Mouse (Mus musculus): Measurements from ENCODE around the gene Cd40. TPM values are rescaled to one million over a fixed set of nuclear protein-coding genes. Genes with fewer than 3 reads are reported as not detected.

Cd40 gene
- polyA plus RNA-seq, 1 experiment: not detected

- TF ChIP-seq CTCF (IDR thresholded peaks at IDR 0.05; ENCODE audit: insufficient read depth, low read depth, low read length) (no peak), POLR2A (IDR thresholded peaks at IDR 0.05; ENCODE audit: insufficient read depth, low read depth, low read length) (no peak)
- 84% methylated on average over 4 of the region's 4 CpGs for WGBS
- H3K4me3 ChIP-seq (ENCODE audit: insufficient read depth, low read depth, low read length): no peak overlapping the region
- H3K27ac ChIP-seq (ENCODE audit: insufficient read depth, low read depth, low read length): no peak overlapping the region
- no peaks in the 10 kb centered on the region for H3K4me1 ChIP-seq (ENCODE audit: control insufficient read depth, insufficient read depth, low read length)
These were observed 31.2 kb downstream of the Cd40 start for GRCm38 (mm10) chr2:165086634-165087033.

GRCm38 (mm10) chr2:165089470-165089869 lies 34.0 kb downstream of the Cd40 start:
- Histone ChIP-seq H3K4me1 (ENCODE audit: control insufficient read depth, insufficient read depth, low read length) (peaks cover 9% of the 10 kb centered on the region), H3K4me3 (ENCODE audit: insufficient read depth, low read depth, low read length) (no peak overlapping the region), H3K27ac (ENCODE audit: insufficient read depth, low read depth, low read length) (no peak overlapping the region)
- 59% methylated on average over 14 of the region's 14 CpGs for WGBS
- TF ChIP-seq CTCF (IDR thresholded peaks at IDR 0.05; ENCODE audit: insufficient read depth, low read depth, low read length) (no peak), POLR2A (IDR thresholded peaks at IDR 0.05; ENCODE audit: insufficient read depth, low read depth, low read length) (no peak)

- 82% methylated on average over 2 of the region's 2 CpGs for WGBS
- Histone ChIP-seq H3K27ac (ENCODE audit: insufficient read depth, low read depth, low read length) (no peak within 1 kb of the TSS), H3K4me1 (ENCODE audit: control insufficient read depth, insufficient read depth, low read length) (peaks cover 9% of the 10 kb centered on the region), H3K4me3 (ENCODE audit: insufficient read depth, low read depth, low read length) (no peak within 1 kb of the TSS)
- no peak for TF ChIP-seq POLR2A (IDR thresholded peaks at IDR 0.05; ENCODE audit: insufficient read depth, low read depth, low read length)
- no peak for TF ChIP-seq CTCF (IDR thresholded peaks at IDR 0.05; ENCODE audit: insufficient read depth, low read depth, low read length)
These were observed 35.2 kb downstream of the Cd40 start, which contains the start of gene 1700025C18Rik for GRCm38 (mm10) chr2:165090650-165091049. Gene 1700025C18Rik, minus strand, starts transcription at chr2:165090750.

- 72% methylated on average over 8 of the region's 8 CpGs for WGBS
- no peak for TF ChIP-seq POLR2A (IDR thresholded peaks at IDR 0.05; ENCODE audit: insufficient read depth, low read depth, low read length)
- TF ChIP-seq CTCF (IDR thresholded peaks at IDR 0.05; ENCODE audit: insufficient read depth, low read depth, low read length): no peak
- H3K4me3 ChIP-seq (ENCODE audit: insufficient read depth, low read depth, low read length): no peak overlapping the region
- H3K27ac ChIP-seq (ENCODE audit: insufficient read depth, low read depth, low read length): no peak overlapping the region
- H3K4me1 ChIP-seq (ENCODE audit: control insufficient read depth, insufficient read depth, low read length): peaks cover 10% of the 10 kb centered on the region
These were observed 36.1 kb downstream of the Cd40 start for GRCm38 (mm10) chr2:165091433-165091965.

GRCm38 (mm10) chr2:165092393-165092792 lies 37.0 kb downstream of the Cd40 start:
- Histone ChIP-seq H3K4me1 (ENCODE audit: control insufficient read depth, insufficient read depth, low read length) (peaks cover 14% of the 10 kb centered on the region), H3K27ac (ENCODE audit: insufficient read depth, low read depth, low read length) (no peak overlapping the region), H3K4me3 (ENCODE audit: insufficient read depth, low read depth, low read length) (no peak overlapping the region)
- 68% methylated on average over 7 of the region's 7 CpGs for WGBS
- no peak for TF ChIP-seq POLR2A (IDR thresholded peaks at IDR 0.05; ENCODE audit: insufficient read depth, low read depth, low read length)
- TF ChIP-seq CTCF (IDR thresholded peaks at IDR 0.05; ENCODE audit: insufficient read depth, low read depth, low read length): no peak

GRCm38 (mm10) chr2:165096367-165096766 lies 40.9 kb downstream of the Cd40 start:
- H3K4me3 ChIP-seq (ENCODE audit: insufficient read depth, low read depth, low read length): no peak overlapping the region
- peaks cover 17% of the 10 kb centered on the region for H3K4me1 ChIP-seq (ENCODE audit: control insufficient read depth, insufficient read depth, low read length)
- 52% methylated on average over 10 of the region's 10 CpGs for WGBS
- no peak for TF ChIP-seq CTCF (IDR thresholded peaks at IDR 0.05; ENCODE audit: insufficient read depth, low read depth, low read length)
- no peak for TF ChIP-seq POLR2A (IDR thresholded peaks at IDR 0.05; ENCODE audit: insufficient read depth, low read depth, low read length)
- no peak overlapping the region for H3K27ac ChIP-seq (ENCODE audit: insufficient read depth, low read depth, low read length)

- TF ChIP-seq CTCF (IDR thresholded peaks at IDR 0.05; ENCODE audit: insufficient read depth, low read depth, low read length) (no peak), POLR2A (IDR thresholded peaks at IDR 0.05; ENCODE audit: insufficient read depth, low read depth, low read length) (no peak)
- 88% methylated on average over 3 of the region's 3 CpGs for WGBS
- peaks cover 9% of the 10 kb centered on the region for H3K4me1 ChIP-seq (ENCODE audit: control insufficient read depth, insufficient read depth, low read length)
- H3K4me3 ChIP-seq (ENCODE audit: insufficient read depth, low read depth, low read length): no peak overlapping the region
- no peak overlapping the region for H3K27ac ChIP-seq (ENCODE audit: insufficient read depth, low read depth, low read length)
These were observed 43.4 kb downstream of the Cd40 start for GRCm38 (mm10) chr2:165098861-165099260.

- TF ChIP-seq POLR2A (IDR thresholded peaks at IDR 0.05; ENCODE audit: insufficient read depth, low read depth, low read length) (no peak), CTCF (IDR thresholded peaks at IDR 0.05; ENCODE audit: insufficient read depth, low read depth, low read length) (no peak)
- 44% methylated on average over 6 of the region's 6 CpGs for WGBS
- H3K4me3 ChIP-seq (ENCODE audit: insufficient read depth, low read depth, low read length): no peak overlapping the region
- peaks cover 12% of the 10 kb centered on the region for H3K4me1 ChIP-seq (ENCODE audit: control insufficient read depth, insufficient read depth, low read length)
- H3K27ac ChIP-seq (ENCODE audit: insufficient read depth, low read depth, low read length): no peak overlapping the region
These were observed 45.3 kb downstream of the Cd40 start for GRCm38 (mm10) chr2:165100749-165101148.

- WGBS: 91% methylated on average over 3 of the region's 3 CpGs
- Histone ChIP-seq H3K4me1 (ENCODE audit: control insufficient read depth, insufficient read depth, low read length) (peaks cover 17% of the 10 kb centered on the region), H3K4me3 (ENCODE audit: insufficient read depth, low read depth, low read length) (no peak overlapping the region), H3K27ac (ENCODE audit: insufficient read depth, low read depth, low read length) (no peak overlapping the region)
- no peak for TF ChIP-seq CTCF (IDR thresholded peaks at IDR 0.05; ENCODE audit: insufficient read depth, low read depth, low read length)
- TF ChIP-seq POLR2A (IDR thresholded peaks at IDR 0.05; ENCODE audit: insufficient read depth, low read depth, low read length): no peak
These were observed 47.5 kb downstream of the Cd40 start for GRCm38 (mm10) chr2:165102920-165103319.
